Mouse (Mus musculus) testis, adult 2 months (tissue): ENCODE data around the gene Hoxd13. TPM values are rescaled to one million over a fixed set of nuclear protein-coding genes. Genes with fewer than 3 reads are reported as not detected.
A peak's percentile ranks its signal among the peaks of the same experiment; 100 is the strongest.

ENCODE experiments used
- H3K27ac ChIP-seq: fragments of 200-500 bp; 2 replicates; pipeline ENCODE4 v1.5.1; 2012; ENCODE audit warnings: low read depth, low read length; ENCODE audit not compliant: control insufficient read depth, insufficient read depth
- H3K27me3 ChIP-seq: fragments of 200-500 bp; 2 replicates; pipeline ENCODE4 v1.6.1; 2012; ENCODE audit warnings: mild to moderate bottlenecking, low read length, moderate library complexity; ENCODE audit not compliant: control insufficient read depth, insufficient read depth
- H3K36me3 ChIP-seq: fragments of 200-500 bp; 2 replicates; pipeline ENCODE4 v1.6.1; 2012; ENCODE audit warnings: mild to moderate bottlenecking, low read length; ENCODE audit not compliant: control insufficient read depth, insufficient read depth
- H3K4me1 ChIP-seq: fragments of 200-500 bp; 2 replicates; pipeline ENCODE4 v1.6.1; 2012; ENCODE audit warnings: low read length; ENCODE audit not compliant: control insufficient read depth, insufficient read depth
- H3K4me3 ChIP-seq: fragments of 200-500 bp; 2 replicates; pipeline ENCODE4 v1.5.1; 2012; ENCODE audit warnings: low read depth, mild to moderate bottlenecking, low read length, moderate library complexity, mixed read lengths; ENCODE audit not compliant: control insufficient read depth
- CTCF ChIP-seq: fragments of 200-500 bp; IDR thresholded peaks from 2 replicates; pipeline ENCODE4 v1.5.1; 2012; ENCODE audit warnings: low read depth, mild to moderate bottlenecking, inconsistent platforms, low read length, moderate library complexity; ENCODE audit not compliant: control insufficient read depth, insufficient read depth, insufficient replicate concordance
- POLR2A ChIP-seq: fragments of 200-500 bp; IDR thresholded peaks from 2 replicates; pipeline ENCODE4 v1.6.1; 2012; ENCODE audit warnings: low read depth, mild to moderate bottlenecking, inconsistent platforms, low read length, moderate library complexity; ENCODE audit not compliant: control insufficient read depth
- polyA plus RNA-seq: library from polyadenylated mRNA; depleted of rRNA; stranded (reverse); fragments of >200 nt; gene quantifications from 2 replicates; pipeline ENCODE4 v1.2.3, GENCODE M21; 2012

Hoxd13 gene
- polyA plus RNA-seq, 1 experiment: not detected

DNA sequence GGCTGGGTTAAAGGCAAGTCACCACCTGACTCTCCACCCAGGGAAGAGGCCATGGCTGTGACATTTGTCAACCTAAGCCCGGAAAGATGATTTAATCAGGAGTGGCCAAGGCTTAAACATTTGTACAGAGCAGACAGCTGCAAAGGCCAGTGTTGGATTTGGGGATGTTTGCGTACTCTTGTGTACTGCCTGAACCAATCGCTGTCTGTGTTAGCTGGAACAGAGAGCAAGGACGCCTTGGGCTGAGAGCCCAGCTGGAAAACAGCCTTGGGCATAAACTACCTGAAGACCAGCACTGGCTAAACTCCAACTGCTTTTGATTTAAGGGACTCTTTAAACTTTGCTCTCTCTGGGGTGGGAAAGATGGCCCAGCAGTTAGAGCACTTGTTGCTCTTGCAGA is 40.6 kb downstream of the Hoxd13 start:
- H3K4me3 ChIP-seq: no peak overlapping the region
- no peaks in the 10 kb centered on the region; the same call in 1 of the 2 replicates for H3K36me3 ChIP-seq
- peaks cover 7% of the 10 kb centered on the region; the same call in 1 of the 2 replicates for H3K27me3 ChIP-seq

DNA sequence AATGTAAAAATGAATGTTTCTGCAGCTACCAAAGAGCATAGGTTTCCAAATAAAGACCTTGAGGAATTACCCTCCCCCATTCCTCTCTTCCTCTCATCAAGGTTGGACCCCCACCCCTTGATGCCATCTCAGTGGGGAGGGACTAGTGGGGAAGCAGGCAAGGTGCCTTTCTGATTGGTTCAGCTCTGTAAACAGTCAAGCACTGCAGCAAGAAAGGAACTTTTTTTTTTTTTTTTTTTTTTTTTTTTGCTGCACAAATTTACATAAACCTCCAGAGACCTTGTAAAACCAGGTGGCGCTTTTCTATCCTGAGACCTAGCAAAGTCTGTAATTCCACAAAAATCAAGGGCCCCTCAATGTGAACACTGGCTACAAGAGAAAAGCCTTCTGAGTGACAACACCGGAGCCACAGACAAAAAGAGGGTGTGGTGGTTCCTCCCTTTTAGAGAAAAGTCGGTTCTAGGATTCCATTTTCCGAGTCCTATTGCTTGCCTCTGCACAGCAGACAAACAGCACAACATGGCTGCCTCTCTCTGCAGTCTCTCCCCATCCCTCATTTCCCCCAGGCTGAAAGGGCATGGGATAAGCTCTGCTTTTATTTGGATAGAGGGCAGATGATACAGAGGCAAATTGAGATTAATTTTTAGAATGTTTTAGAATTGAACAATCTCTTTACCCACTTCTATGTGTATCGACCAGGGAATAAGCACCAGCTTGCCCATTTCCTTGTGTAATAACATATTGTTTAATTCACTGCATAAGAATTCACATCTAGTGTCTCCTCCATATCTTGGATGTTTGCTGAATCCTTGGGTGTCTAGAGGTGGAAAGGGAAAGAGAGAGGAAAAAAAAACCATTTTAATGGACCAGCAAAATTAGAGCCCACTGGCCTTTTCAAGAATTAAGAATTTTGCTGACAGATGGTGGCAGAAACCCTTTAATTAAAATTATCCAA is 41.6 kb downstream of the Hoxd13 start:
- TF ChIP-seq POLR2A (no peak), CTCF (no peak)
- Histone ChIP-seq H3K4me3 (no peak overlapping the region), H3K4me1 (peaks cover 16% of the 10 kb centered on the region), H3K36me3 (no peaks in the 10 kb centered on the region; the same call in 1 of the 2 replicates), H3K27me3 (peaks cover 7% of the 10 kb centered on the region; the same call in 1 of the 2 replicates), H3K27ac (no peak overlapping the region)

More for the DNA sequence above, 40.6 kb downstream of the Hoxd13 start:
- H3K4me1 ChIP-seq: peaks cover 18% of the 10 kb centered on the region
- peak overlapping the region; percentile 49; the same call in 1 of the 2 replicates for H3K27ac ChIP-seq
- TF ChIP-seq CTCF (no peak), POLR2A (no peak)

DNA sequence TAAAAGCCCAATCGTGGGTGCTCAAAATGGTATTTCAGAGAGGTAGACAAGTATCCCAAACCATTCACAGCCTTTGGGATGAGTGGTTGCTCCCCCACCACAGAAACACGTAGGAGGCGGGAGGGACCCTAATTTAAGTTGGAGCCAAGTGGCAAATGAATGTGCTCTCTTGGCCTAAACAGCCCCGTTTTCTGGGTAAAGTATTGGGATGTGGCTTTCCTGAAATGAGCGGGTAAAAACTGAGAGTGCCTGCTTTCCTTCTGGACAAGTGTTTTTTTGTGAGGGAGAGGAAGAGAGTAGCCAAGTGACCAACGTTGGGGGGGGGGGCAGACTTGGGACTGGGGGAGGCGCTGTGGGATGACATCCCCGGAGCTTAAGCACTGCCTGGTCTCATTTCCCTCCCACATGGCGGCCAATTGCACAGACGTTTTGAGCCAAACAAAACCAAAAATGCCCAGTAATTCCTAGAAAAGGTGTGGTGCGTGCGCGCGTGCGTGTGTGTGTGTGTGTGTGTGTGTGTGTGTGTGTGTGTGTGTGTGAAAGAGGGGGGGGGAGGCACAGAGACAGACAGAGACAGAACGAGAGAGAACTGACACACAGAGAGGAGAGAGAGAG is 42.9 kb downstream of the Hoxd13 start:
- Histone ChIP-seq H3K4me1 (peaks cover 26% of the 10 kb centered on the region), H3K27ac (peak overlapping the region; percentile 79), H3K4me3 (peak overlapping the region; percentile 78), H3K27me3 (peaks cover 7% of the 10 kb centered on the region; the same call in 1 of the 2 replicates), H3K36me3 (no peaks in the 10 kb centered on the region; the same call in 1 of the 2 replicates)
- TF ChIP-seq POLR2A: no peak
- TF ChIP-seq CTCF: no peak

DNA sequence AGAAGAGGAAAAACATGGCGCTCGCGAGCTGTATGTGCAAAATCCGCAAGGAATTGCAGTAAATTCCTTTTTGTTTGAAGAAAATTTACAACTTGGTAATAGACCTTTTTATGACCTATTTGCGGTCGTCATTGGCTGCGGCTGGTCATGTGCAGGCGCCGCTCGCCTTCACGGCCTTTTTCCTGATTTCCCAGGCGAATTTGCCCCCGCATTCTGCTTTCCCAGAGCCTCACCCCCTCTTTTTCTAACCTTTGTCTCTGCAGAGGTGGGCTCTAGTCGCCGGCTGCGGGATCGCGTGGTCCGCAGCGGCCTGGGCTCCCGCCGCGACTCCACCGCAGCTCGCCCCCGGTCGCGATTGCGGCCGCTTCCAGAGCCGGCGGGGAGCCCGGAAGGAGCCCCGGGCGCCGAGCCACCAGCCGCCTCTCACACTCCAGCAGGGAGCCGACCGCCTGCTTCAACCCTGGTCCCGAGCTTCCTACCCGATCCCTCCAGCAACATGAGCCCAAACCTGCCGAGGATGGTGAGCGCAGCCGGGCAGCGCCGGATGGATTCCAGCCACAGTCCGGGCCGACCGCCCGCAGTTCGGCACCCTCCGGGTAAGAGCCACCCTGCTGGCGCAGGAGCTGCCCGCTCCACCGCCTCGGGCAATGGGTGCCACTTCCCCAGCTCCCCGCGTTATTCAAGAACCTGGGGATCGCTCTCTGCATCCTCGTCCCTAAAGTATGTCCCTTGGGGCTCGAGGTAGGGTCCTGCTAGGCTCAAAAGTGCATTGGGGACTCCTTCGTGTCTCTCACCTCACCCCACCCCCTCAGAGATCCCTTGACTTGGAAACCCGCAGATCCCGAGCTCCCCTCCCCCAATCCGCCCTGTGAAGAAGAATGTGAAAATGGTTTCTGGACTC is 43.9 kb downstream of the Hoxd13 start, which contains the start of the genes Hoxd3 and Hoxd4:
Gene Hoxd3 (plus strand): TSS at position 207 of the 901 bp plus-strand sequence.
Gene Hoxd4 (plus strand): TSS at position 209 of the 901 bp plus-strand sequence.
- Histone ChIP-seq H3K27me3 (peaks cover 7% of the 10 kb centered on the region; the same call in 1 of the 2 replicates), H3K4me3 (peak within 1 kb of the TSS; percentile 78), H3K4me1 (peaks cover 28% of the 10 kb centered on the region), H3K27ac (peak within 1 kb of the TSS; percentile 79), H3K36me3 (no peaks in the 10 kb centered on the region)
- TF ChIP-seq POLR2A (no peak), CTCF (no peak)

DNA sequence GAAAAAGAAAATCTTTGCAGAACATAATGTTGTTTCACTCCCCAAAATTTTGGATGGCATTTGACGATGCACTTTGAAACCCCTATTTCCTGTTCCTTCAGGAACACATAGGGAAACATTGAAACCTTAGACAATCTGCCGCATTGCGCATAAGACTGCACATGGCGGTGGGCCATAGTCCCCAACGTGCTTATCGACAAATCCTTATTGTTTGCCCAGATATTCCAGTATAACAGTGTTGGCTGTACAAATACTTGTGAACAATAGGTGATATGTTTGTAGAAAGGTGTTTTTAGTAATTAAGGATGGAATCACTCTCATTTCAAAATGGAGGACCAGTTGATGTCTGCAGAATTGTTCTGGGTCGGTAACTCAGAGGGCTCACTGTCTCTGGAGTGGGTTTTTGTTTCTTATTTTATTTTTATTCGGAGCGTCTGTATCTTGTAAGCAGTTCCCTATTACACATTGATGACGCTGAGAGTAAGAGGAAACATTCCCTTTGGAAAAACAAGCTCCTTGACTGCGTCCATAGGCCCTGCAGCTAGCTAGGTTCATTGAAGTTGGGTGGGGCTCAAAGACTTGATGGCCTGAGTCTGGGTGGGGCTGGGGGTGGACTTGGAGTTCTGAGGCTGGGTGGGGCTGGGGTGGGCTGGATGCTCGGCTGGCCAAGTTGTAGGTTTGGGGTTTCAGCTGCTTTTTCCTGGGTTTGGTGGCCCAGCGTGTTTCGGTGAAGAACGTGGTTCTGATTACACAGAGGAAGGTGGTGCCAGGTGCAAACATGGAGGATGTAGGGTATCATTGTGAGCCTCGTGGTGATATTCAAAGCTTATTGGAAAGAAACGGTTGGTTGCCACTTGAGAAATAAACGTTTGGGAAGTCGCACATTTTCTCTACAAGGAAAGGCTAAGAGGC is 45.4 kb downstream of the Hoxd13 start:
- Histone ChIP-seq H3K27me3 (peaks cover 7% of the 10 kb centered on the region; the same call in 1 of the 2 replicates), H3K4me3 (peak overlapping the region; percentile 36; the same call in 1 of the 2 replicates), H3K36me3 (no peaks in the 10 kb centered on the region), H3K4me1 (peaks cover 28% of the 10 kb centered on the region), H3K27ac (peak overlapping the region; percentile 57; the same call in 1 of the 2 replicates)
- no peak for TF ChIP-seq POLR2A
- no peak for TF ChIP-seq CTCF
